Mouse (Mus musculus): ENCODE data around the gene Ccdc86.

- TF ChIP-seq CTCF (IDR thresholded peaks at IDR 0.05; ENCODE audit: extremely low read depth, insufficient read length, insufficient replicate concordance, low read depth, low read length) (no peak), POLR2A (IDR thresholded peaks at IDR 0.05; ENCODE audit: low read depth, low read length) (no peak)
Observed at GRCm38 (mm10) chr19:10948416-10948815, 650 bp downstream of the Ccdc86 start.

Data from small intestine, adult 2 months (tissue).